Mouse (Mus musculus) limb, embryonic 14.5 days (tissue): ENCODE data around the gene Lca5l. TPM values are rescaled to one million over a fixed set of nuclear protein-coding genes. Genes with fewer than 3 reads are reported as not detected.

Experiments used
- ATAC-seq: fragments of 200-750 bp; cut with Nextera tagmentation; 2 replicates; pipeline ENCODE4 v1.8.0; 2017; ENCODE audit warnings: low read depth, moderate number of reproducible peaks, moderate TSS enrichment; ENCODE audit not compliant: low FRiP score
- DNase-seq: peaks from one replicate; pipeline ENCODE4 v3.0.0-alpha.2; 2015; ENCODE audit warnings: low spot score
- H3K27ac ChIP-seq: fragments of 300-500 bp; sonication (generic); replicated peaks from 2 replicates; pipeline ENCODE4 v1.5.1; 2014; ENCODE audit warnings: low read depth, mild to moderate bottlenecking, low read length, moderate library complexity, mixed read lengths
- H3K27me3 ChIP-seq: fragments of 300-500 bp; sonication (generic); 2 replicates; pipeline ENCODE4 v1.6.1; 2014; ENCODE audit warnings: low read length, mixed read lengths; ENCODE audit not compliant: control insufficient read depth, insufficient read depth
- H3K36me3 ChIP-seq: fragments of 300-500 bp; sonication (generic); 2 replicates; pipeline ENCODE4 v1.6.1; 2014; ENCODE audit warnings: mild to moderate bottlenecking, low read length, moderate library complexity, mixed read lengths; ENCODE audit not compliant: control insufficient read depth, insufficient read depth
- H3K4me1 ChIP-seq: fragments of 300-500 bp; sonication (generic); 2 replicates; pipeline ENCODE4 v1.6.1; 2014; ENCODE audit warnings: antibody characterized with exemption, low read length, mixed read lengths; ENCODE audit not compliant: control insufficient read depth, insufficient read depth
- H3K4me2 ChIP-seq: fragments of 300-500 bp; sonication (generic); replicated peaks from 2 replicates; pipeline ENCODE4 v1.6.1; 2014; ENCODE audit warnings: low read depth, mild to moderate bottlenecking, low read length, moderate library complexity; ENCODE audit not compliant: severe bottlenecking
- H3K4me3 ChIP-seq: fragments of 300-500 bp; sonication (generic); replicated peaks from 2 replicates; pipeline ENCODE4 v1.5.1; 2014; ENCODE audit warnings: low read length
- H3K9ac ChIP-seq: fragments of 300-500 bp; sonication (generic); 2 replicates; pipeline ENCODE4 v1.6.1; 2014; ENCODE audit warnings: mild to moderate bottlenecking, low read depth, low read length, moderate library complexity; ENCODE audit not compliant: severe bottlenecking
- H3K9me3 ChIP-seq: fragments of 300-500 bp; sonication (generic); 2 replicates; pipeline ENCODE4 v1.6.1; 2016; ENCODE audit warnings: low read length; ENCODE audit not compliant: control insufficient read depth
- POLR2A ChIP-seq: fragments of 200-500 bp; IDR thresholded peaks from 2 replicates; pipeline ENCODE4 v1.8.0; 2012; ENCODE audit warnings: inconsistent platforms, mild to moderate bottlenecking, moderate library complexity, borderline replicate concordance; ENCODE audit not compliant: insufficient read depth, insufficient read length; ENCODE audit errors: extremely low read depth
- WGBS: fragments of 180-500 bp; shearing (Covaris S2); extraction: QIAGEN DNeasy Blood & Tissue Kit; methylation state at CpG from one replicate; pipeline ENCODE4 v1.1.7; 2014; 5-methylcytosine and 5-hydroxymethylcytosine counted together
- polyA plus RNA-seq, 2 experiments: library from polyadenylated mRNA; depleted of rRNA in 1 of 2; stranded (reverse) in 1 of 2; unstranded in 1 of 2; fragments of >200 nt; fragmentation: Nextera tagmentation in 1 of 2; extraction: Ambion mirVana in 1 of 2; gene quantifications; 2 replicates each; pipeline versions ENCODE4 v1.2.1 to v1.2.3; 2012 to 2014

Lca5l gene
- polyA plus RNA-seq, 2 experiments = 1.4 to 1.7 TPM

DNA sequence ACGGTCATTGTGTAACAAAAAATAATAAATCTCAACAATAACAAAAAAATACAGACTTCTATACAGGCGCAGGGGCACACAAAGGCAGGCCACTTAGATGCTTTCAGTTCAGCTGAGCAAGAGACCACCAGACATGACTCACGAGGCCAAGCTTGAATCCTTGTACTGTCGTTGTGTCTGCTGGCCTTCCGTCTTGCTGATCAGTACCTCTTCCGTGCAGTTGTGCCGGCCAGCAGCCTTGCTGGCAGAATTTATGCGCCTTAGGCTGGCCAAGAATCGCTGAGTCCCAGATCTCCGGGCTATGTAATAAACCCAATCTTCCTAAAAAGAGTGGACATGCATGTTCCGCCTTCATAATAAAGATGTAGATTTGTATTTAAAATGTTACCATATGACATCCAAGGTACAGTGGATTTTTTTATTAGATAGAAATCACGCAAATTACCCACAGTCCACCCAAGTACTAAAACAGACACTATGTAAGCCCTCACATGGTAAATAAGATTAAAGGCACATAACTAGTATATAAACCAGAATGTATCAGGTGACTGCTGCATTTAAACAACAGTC, 33.5 kb downstream of the Lca5l start:
- ATAC-seq (no peak; the same call in 1 of the 2 replicates), DNase-seq (no peak)
- peaks cover 7% of the 10 kb centered on the region for H3K4me1 ChIP-seq
- peaks cover 3% of the 10 kb centered on the region; the same call in 1 of the 2 replicates for H3K36me3 ChIP-seq
- H3K27ac ChIP-seq = peak overlapping the region; percentile 89
- no peaks in the 10 kb centered on the region for H3K9me3 ChIP-seq
- peak overlapping the region; percentile 93 for H3K9ac ChIP-seq
- H3K4me2 ChIP-seq = peak overlapping the region; percentile 97
- H3K4me3 ChIP-seq = peak overlapping the region; percentile 58
- H3K27me3 ChIP-seq = no peaks in the 10 kb centered on the region
- 43% methylated on average over 12 of the region's 12 CpGs for WGBS
- TF ChIP-seq POLR2A = no peak

- DNase-seq = no peak
- H3K9ac ChIP-seq = no peak overlapping the region
- no peak for TF ChIP-seq POLR2A
- peaks cover 7% of the 10 kb centered on the region for H3K4me1 ChIP-seq
- no peak overlapping the region for H3K4me2 ChIP-seq
- 90% methylated on average over 11 of the region's 11 CpGs for WGBS
- H3K4me3 ChIP-seq = no peak overlapping the region
- H3K27me3 ChIP-seq = no peaks in the 10 kb centered on the region
- no peaks in the 10 kb centered on the region for H3K9me3 ChIP-seq
- peaks cover 11% of the 10 kb centered on the region; the same call in 1 of the 2 replicates for H3K36me3 ChIP-seq
- ATAC-seq = no peak
- H3K27ac ChIP-seq = no peak overlapping the region
Measured at GRCm38 (mm10) chr16:96157171-96157570, 34.9 kb downstream of the Lca5l start.

DNA sequence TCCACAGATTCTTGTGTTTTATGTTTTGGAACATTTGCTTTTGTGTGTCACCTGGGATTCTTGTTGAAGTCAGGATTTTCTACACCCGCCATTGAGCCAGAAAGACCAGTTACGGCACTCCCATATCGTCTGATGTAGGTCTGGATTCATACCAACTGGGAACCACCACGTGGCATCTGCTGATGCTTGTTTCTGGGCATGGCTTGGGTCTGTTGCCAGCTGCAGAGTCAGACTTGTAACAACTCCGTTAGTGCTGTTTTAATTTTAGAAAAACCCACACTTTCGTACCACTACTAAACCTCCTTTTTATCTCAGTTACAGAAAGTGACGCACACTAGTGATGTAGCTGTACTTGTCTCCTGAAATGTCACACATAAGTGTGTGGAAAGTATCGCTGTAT, 36.1 kb downstream of the Lca5l start:
- 85% methylated on average over 8 of the region's 8 CpGs for WGBS
- H3K4me1 ChIP-seq = peaks cover 7% of the 10 kb centered on the region
- H3K4me3 ChIP-seq = no peak overlapping the region
- H3K27ac ChIP-seq = no peak overlapping the region
- DNase-seq = no peak
- H3K9ac ChIP-seq = no peak overlapping the region
- no peak for TF ChIP-seq POLR2A
- H3K27me3 ChIP-seq = no peaks in the 10 kb centered on the region
- ATAC-seq = no peak
- H3K36me3 ChIP-seq = peaks cover 11% of the 10 kb centered on the region; the same call in 1 of the 2 replicates
- no peaks in the 10 kb centered on the region for H3K9me3 ChIP-seq
- H3K4me2 ChIP-seq = no peak overlapping the region

DNA sequence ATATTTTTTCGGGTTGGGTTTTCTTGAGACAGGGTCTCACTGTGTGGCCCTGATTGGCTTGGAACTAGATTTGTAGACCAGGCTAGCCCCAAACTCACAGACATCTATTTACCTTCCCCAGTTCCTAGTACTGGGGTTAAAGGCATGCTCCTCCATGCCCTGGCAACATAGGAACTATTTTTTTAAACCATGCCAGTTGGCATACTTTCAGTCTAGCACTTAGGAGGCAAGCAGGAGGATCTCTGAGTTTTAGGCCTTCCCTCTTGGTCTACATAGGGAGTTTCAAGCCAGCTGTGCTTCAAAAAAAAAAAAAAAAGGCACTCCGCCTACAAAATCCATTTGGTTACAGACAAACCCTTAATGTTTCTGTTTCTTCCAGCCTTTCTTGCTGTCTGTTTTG, 37.6 kb downstream of the Lca5l start:
- ATAC-seq = no peak
- peaks cover 11% of the 10 kb centered on the region; the same call in 1 of the 2 replicates for H3K36me3 ChIP-seq
- no peaks in the 10 kb centered on the region for H3K27me3 ChIP-seq
- H3K27ac ChIP-seq = no peak overlapping the region
- H3K4me2 ChIP-seq = no peak overlapping the region
- H3K9me3 ChIP-seq = no peaks in the 10 kb centered on the region
- no peak for DNase-seq
- WGBS = 87% methylated on average over 2 of the region's 2 CpGs
- H3K4me3 ChIP-seq = no peak overlapping the region
- peaks cover 7% of the 10 kb centered on the region; the same call in 1 of the 2 replicates for H3K4me1 ChIP-seq
- TF ChIP-seq POLR2A = no peak
- H3K9ac ChIP-seq = no peak overlapping the region

GRCm38 (mm10) chr16:96151551-96151950, 40.5 kb downstream of the Lca5l start:
- H3K36me3 ChIP-seq = peaks cover 13% of the 10 kb centered on the region
- no peaks in the 10 kb centered on the region for H3K4me1 ChIP-seq
- 24% methylated on average over 9 of the region's 9 CpGs for WGBS
- no peak overlapping the region for H3K9ac ChIP-seq
- H3K27me3 ChIP-seq = no peaks in the 10 kb centered on the region
- TF ChIP-seq POLR2A = no peak
- H3K4me2 ChIP-seq = no peak overlapping the region
- ATAC-seq (peak; percentile 51; the same call in 1 of the 2 replicates), DNase-seq (peak; percentile 56)
- no peaks in the 10 kb centered on the region for H3K9me3 ChIP-seq
- no peak overlapping the region for H3K27ac ChIP-seq
- H3K4me3 ChIP-seq = no peak overlapping the region
